Mouse (Mus musculus): ENCODE data around the gene Gipc3.

DNA sequence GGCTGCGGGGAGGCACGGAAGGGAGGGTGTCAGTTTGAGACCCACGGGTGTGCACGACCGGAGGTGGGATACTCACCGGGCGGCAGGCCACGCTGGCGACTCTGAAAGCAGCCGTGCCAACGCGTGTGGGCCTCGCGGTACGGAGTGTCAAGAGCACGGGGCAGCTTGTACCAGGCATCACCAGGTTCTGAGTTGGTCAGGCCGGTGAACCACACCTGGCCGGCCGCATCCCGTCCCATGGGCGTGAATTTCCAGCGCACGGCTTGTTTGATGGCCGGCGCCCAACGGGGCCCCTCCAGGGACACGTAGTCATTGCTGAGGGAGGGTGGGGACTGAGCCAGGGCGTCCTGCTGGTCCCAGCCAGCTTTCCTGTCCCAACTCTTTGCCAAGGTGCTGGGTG lies 21.6 kb upstream of the Gipc3 start:
- no peak for TF ChIP-seq POLR2A (IDR thresholded peaks at IDR 0.05; ENCODE audit: borderline replicate concordance, extremely low read depth, insufficient read depth, insufficient read length, poor library complexity, severe bottlenecking)
- no peak for TF ChIP-seq CTCF (IDR thresholded peaks at IDR 0.05; ENCODE audit: borderline replicate concordance, extremely low read depth, insufficient read depth, insufficient read length)
